Mouse (Mus musculus): ENCODE results near the gene Ddx19a.

GRCm38 (mm10) chr8:110954776-110955175 is 42.8 kb downstream of the Ddx19a start:
- TF ChIP-seq CTCF (IDR thresholded peaks at IDR 0.05; ENCODE audit: borderline replicate concordance, extremely low read depth, insufficient read depth, insufficient read length) (no peak), POLR2A (IDR thresholded peaks at IDR 0.05; ENCODE audit: borderline replicate concordance, extremely low read depth, insufficient read depth, insufficient read length, poor library complexity, severe bottlenecking) (no peak)
